Mouse (Mus musculus) induced T-regulatory cell, adult 2 months (primary cell): ENCODE measurements at regions not wholly inside any gene's neighbourhood (a gene's known extent, or its start where the extent isn't known, plus 50 kb on each side); places are given as distances from the start of the nearest gene placed in this dataset.

Experiments
- DNase-seq: peaks from one replicate; pipeline ENCODE4 v3.0.0-alpha.2; 2012; ENCODE audit warnings: low read depth

GRCm38 (mm10) chr2:132472126-132472525, 86.9 kb upstream of the Prokr2 start:
- no peak for DNase-seq

- no peak for DNase-seq
Observed at GRCm38 (mm10) chr2:132468957-132469642, 83.9 kb upstream of the Prokr2 start.

GRCm38 (mm10) chr2:132455029-132455428, 69.8 kb upstream of the Prokr2 start:
- no peak for DNase-seq

GRCm38 (mm10) chr2:132449347-132449746, 64.1 kb upstream of the Prokr2 start:
- no peak for DNase-seq

GRCm38 (mm10) chr2:132447826-132448225, 62.6 kb upstream of the Prokr2 start:
- peak; percentile 5 for DNase-seq

GRCm38 (mm10) chr2:132446019-132446418, 60.8 kb upstream of the Prokr2 start:
- DNase-seq, result no peak

GRCm38 (mm10) chr2:132444442-132445161, 59.4 kb upstream of the Prokr2 start:
- no peak for DNase-seq
